Comparison of ENCODE assay signal across 8 mouse cellular contexts in the genomic region with DNA sequence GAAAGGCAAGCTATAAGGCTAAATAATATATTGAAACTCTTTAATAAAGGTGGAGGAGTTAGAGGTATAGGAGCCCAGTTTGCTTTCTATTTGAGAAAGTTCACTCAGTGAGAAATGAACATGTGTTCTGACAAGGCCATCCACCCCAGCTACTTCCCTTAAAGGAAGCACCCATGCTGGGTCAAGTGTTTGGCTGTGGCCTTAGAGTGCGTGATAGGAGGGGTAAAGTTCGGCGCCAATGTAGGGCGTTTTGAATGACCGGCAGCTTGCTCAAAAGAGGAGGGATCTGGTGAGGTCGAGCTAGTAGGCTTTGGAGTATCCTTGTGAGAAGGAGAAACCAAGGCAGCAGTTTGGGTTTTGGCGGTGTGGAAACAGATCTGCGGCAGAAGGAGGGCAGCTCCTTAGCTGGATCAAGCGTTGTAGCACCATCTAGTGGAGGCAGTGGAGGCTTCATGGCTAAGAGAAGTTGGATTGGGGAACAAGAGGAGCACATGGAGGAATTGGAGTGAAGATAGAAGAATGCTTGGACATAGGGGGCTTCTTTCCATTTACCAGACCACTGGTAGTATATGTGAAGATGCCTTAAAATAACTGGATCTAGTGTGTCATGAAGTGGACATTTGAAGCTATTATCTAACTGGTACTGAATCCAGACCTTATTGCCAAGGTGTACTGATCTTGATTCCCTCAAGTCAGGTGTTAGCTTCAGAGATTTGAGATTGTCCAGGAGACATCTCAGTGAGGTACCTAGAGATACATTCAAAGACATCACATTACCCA.
DNase-seq lines count a peak whose midpoint lies in the region; ATAC-seq and TF ChIP-seq lines count a peak whose summit lies in the region.

No protein-coding gene starts in this region.

- 22% methylated on average over 9 of the region's 9 CpGs for WGBS in forebrain, embryonic 16.5 days
- 11% methylated on average over 9 of the region's 9 CpGs for WGBS in liver, embryonic 16.5 days (ENCODE audit: insufficient replicate concordance)
- WGBS in neural tube, embryonic 14.5 days: 16% methylated on average over 9 of the region's 9 CpGs

- H3K27ac ChIP-seq in forebrain, embryonic 16.5 days (ENCODE audit: low read length): no peak overlapping the region
- H3K27ac ChIP-seq in liver, embryonic 16.5 days (ENCODE audit: low read length): no peak overlapping the region
- no peak overlapping the region for H3K27ac ChIP-seq in neural tube, embryonic 14.5 days (ENCODE audit: low read depth, low read length)

- no peaks in the 10 kb centered on the region for H3K36me3 ChIP-seq in E14TG2a.4 (ENCODE audit: insufficient read depth, low read length)
- no peaks in the 10 kb centered on the region for H3K36me3 ChIP-seq in forebrain, embryonic 16.5 days (ENCODE audit: control insufficient read depth, insufficient read depth)
- no peaks in the 10 kb centered on the region for H3K36me3 ChIP-seq in liver, embryonic 16.5 days (ENCODE audit: control insufficient read depth, insufficient read depth)
- H3K36me3 ChIP-seq in neural tube, embryonic 14.5 days (ENCODE audit: control insufficient read depth, insufficient read depth, low read length): no peaks in the 10 kb centered on the region

- ATAC-seq in forebrain, embryonic 16.5 days: peak; percentile 83
- ATAC-seq in liver, embryonic 16.5 days (ENCODE audit: low read depth): peak; percentile 47; the same call in 1 of the 2 replicates
- ATAC-seq in neural tube, embryonic 14.5 days (ENCODE audit: low read depth): peak; percentile 85

- no peak overlapping the region for H3K9ac ChIP-seq in forebrain, embryonic 16.5 days (replicated peaks; ENCODE audit: low read depth, low read length)
- H3K9ac ChIP-seq in liver, embryonic 16.5 days (ENCODE audit: low read depth, low read length): no peak overlapping the region
- H3K9ac ChIP-seq in neural tube, embryonic 14.5 days (replicated peaks; ENCODE audit: low read depth, low read length): no peak overlapping the region

- H3K9me3 ChIP-seq in E14TG2a.4 (ENCODE audit: low read length): no peaks in the 10 kb centered on the region
- H3K9me3 ChIP-seq in forebrain, embryonic 16.5 days (ENCODE audit: control insufficient read depth, low read length): no peaks in the 10 kb centered on the region
- H3K9me3 ChIP-seq in liver, embryonic 16.5 days (replicated peaks; ENCODE audit: control insufficient read depth, low read length): no peaks in the 10 kb centered on the region
- no peaks in the 10 kb centered on the region for H3K9me3 ChIP-seq in neural tube, embryonic 14.5 days (ENCODE audit: control insufficient read depth, low read length)

- intact Hi-C loops in heart, postnatal 36 days (cut with DNase I): loop anchor here (1.0 to 2.0 kb wide), 2 partner anchors 42 to 422 kb away; no protein-coding TSS in a partner anchor

- H3K4me3 ChIP-seq in E14TG2a.4 (replicated peaks; ENCODE audit: low read length): no peak overlapping the region
- 0 out of 2 replicates have a peak overlapping the region, but pooled peaks have one; percentile 8 for H3K4me3 ChIP-seq in forebrain, embryonic 16.5 days (replicated peaks; ENCODE audit: low read length)
- H3K4me3 ChIP-seq in liver, embryonic 16.5 days (ENCODE audit: low read depth, low read length): no peak overlapping the region
- H3K4me3 ChIP-seq in neural tube, embryonic 14.5 days (ENCODE audit: low read depth, low read length): no peak overlapping the region

- peak; percentile 65 for DNase-seq in cerebellum, adult 11-12 months
- peak; percentile 66 to 68 for DNase-seq in heart, postnatal 36 days
- peak; percentile 82 for DNase-seq in layer of hippocampus, adult 11-12 months (ENCODE audit: low spot score)
- DNase-seq in testis, postnatal 14 days (ENCODE audit: low spot score): peak; percentile 9

- no peaks in the 10 kb centered on the region for H3K4me1 ChIP-seq in E14TG2a.4 (replicated peaks; ENCODE audit: low read depth, low read length)
- H3K4me1 ChIP-seq in forebrain, embryonic 16.5 days (replicated peaks; ENCODE audit: control insufficient read depth, insufficient read depth, low read length): 0 out of 2 replicates have a peak, but pooled peaks cover 2% of the 10 kb centered on the region
- no peaks in the 10 kb centered on the region for H3K4me1 ChIP-seq in liver, embryonic 16.5 days (ENCODE audit: control insufficient read depth, low read depth, low read length)
- no peaks in the 10 kb centered on the region for H3K4me1 ChIP-seq in neural tube, embryonic 14.5 days (ENCODE audit: control insufficient read depth, insufficient read depth, low read length)

- peak; percentile 30; the same call in 1 of the 2 replicates for TF ChIP-seq CTCF in E14TG2a.4 (conservative IDR thresholded peaks at IDR 0.05; ENCODE audit: low read length)

- H3K27me3 ChIP-seq in E14TG2a.4 (ENCODE audit: insufficient read depth, low read length): no peaks in the 10 kb centered on the region
- no peaks in the 10 kb centered on the region for H3K27me3 ChIP-seq in forebrain, embryonic 16.5 days (replicated peaks; ENCODE audit: control insufficient read depth, insufficient read depth, low read length)
- H3K27me3 ChIP-seq in liver, embryonic 16.5 days (ENCODE audit: control insufficient read depth, insufficient read depth, low read depth, low read length): no peaks in the 10 kb centered on the region
- no peaks in the 10 kb centered on the region for H3K27me3 ChIP-seq in neural tube, embryonic 14.5 days (ENCODE audit: control insufficient read depth, insufficient read depth, low read length)

- peak overlapping the region; percentile 36 for H3K4me2 ChIP-seq in forebrain, embryonic 16.5 days (ENCODE audit: low read length)
- H3K4me2 ChIP-seq in liver, embryonic 16.5 days (ENCODE audit: low read depth, low read length): no peak overlapping the region
- peak overlapping the region; percentile 35 for H3K4me2 ChIP-seq in neural tube, embryonic 14.5 days (ENCODE audit: low read depth, low read length)

Comparison
In these comparisons a context has a peak if more than half of its experiments do, and no peak if none do; other contexts are left out.
1. DNase-seq: peak in every context shown above with its lines; median percentile 82 in layer of hippocampus, adult 11-12 months; 67 in heart, postnatal 36 days; 65 in cerebellum, adult 11-12 months; 9 in testis, postnatal 14 days.